Comparison of ENCODE assay signal across 14 mouse cellular contexts in genomic region chr11:4720900-4721580, GRCm38 (mm10). TPM values are rescaled to one million over a fixed set of nuclear protein-coding genes. Genes with fewer than 3 reads are reported as not detected.
DNase-seq lines count a peak whose midpoint lies in the region; ATAC-seq lines count a peak whose summit lies in the region.
"Had no signal": no experiment of that assay in that cellular context is flagged by ENCODE, and none has a peak within 500 bp of the region (broad histone marks: within the 10 kb centered on the region; RNA-seq: fewer than 3 reads in every experiment).

No protein-coding gene starts in this region.

- H3K4me2 ChIP-seq in heart, embryonic 12.5 days = no peak overlapping the region
- no peak overlapping the region for H3K4me2 ChIP-seq in kidney, embryonic 16.5 days (replicated peaks; ENCODE audit: low read depth, low read length)
- H3K4me2 ChIP-seq: heart, embryonic 15.5 days had no signal

- peak; percentile 68; the same call in 1 of the 2 replicates for ATAC-seq in cerebellum, adult (ENCODE audit: insufficient number of reproducible peaks, low FRiP score, low TSS enrichment)
- no peak for ATAC-seq in heart, embryonic 12.5 days (ENCODE audit: insufficient number of reproducible peaks, low FRiP score)
- ATAC-seq in kidney, embryonic 16.5 days (ENCODE audit: low FRiP score, low TSS enrichment) = no peak

- H3K4me3 ChIP-seq in heart, embryonic 12.5 days = no peak overlapping the region
- no peak overlapping the region for H3K4me3 ChIP-seq in kidney, embryonic 16.5 days (ENCODE audit: low read length)
- H3K4me3 ChIP-seq: erythroblast, embryonic 14.5 days; heart, embryonic 15.5 days had no signal

- peaks cover 15% of the 10 kb centered on the region for H3K4me1 ChIP-seq in heart, embryonic 12.5 days (replicated peaks)
- H3K4me1 ChIP-seq in kidney, embryonic 16.5 days (ENCODE audit: insufficient read depth, low read length) = peaks cover 9% of the 10 kb centered on the region; the same call in 1 of the 2 replicates

- peaks cover 33% of the 10 kb centered on the region for H3K36me3 ChIP-seq in heart, embryonic 12.5 days
- peaks cover 11% of the 10 kb centered on the region; the same call in 1 of the 2 replicates for H3K36me3 ChIP-seq in kidney, embryonic 16.5 days (ENCODE audit: insufficient read depth, low read length)

- DNase-seq in cerebellum, postnatal 4 days (ENCODE audit: low spot score in 2 of 2) = no peak
- DNase-seq in left cerebral cortex, postnatal 36 days (ENCODE audit: low spot score in 2 of 2) = peak; percentile 31 to 35
- no peak for DNase-seq in left cerebral cortex, adult 11 months (ENCODE audit: low spot score)
- peak; percentile 71 to 77 for DNase-seq in cerebellum, postnatal 10 days
- DNase-seq in lung, postnatal 36 days = peak; percentile 71
- DNase-seq: embryo, embryonic 11 days; gastrocnemius, postnatal 14 days; kidney, postnatal 14 days had no signal

- H3K9ac ChIP-seq in heart, embryonic 12.5 days = no peak overlapping the region
- no peak overlapping the region for H3K9ac ChIP-seq in kidney, embryonic 16.5 days (replicated peaks; ENCODE audit: low read length)
- H3K9ac ChIP-seq: heart, embryonic 15.5 days had no signal

- intact Hi-C loops in left cerebral cortex, postnatal 36 days (cut with DNase I) = no loop called here

- 51% methylated on average over 7 of the region's 7 CpGs for WGBS in heart, embryonic 12.5 days
- 45% methylated on average over 7 of the region's 7 CpGs for WGBS in kidney, embryonic 16.5 days

- H3K9me3 ChIP-seq in heart, embryonic 12.5 days (replicated peaks) = no peaks in the 10 kb centered on the region
- H3K9me3 ChIP-seq in kidney, embryonic 16.5 days (ENCODE audit: low read length) = no peaks in the 10 kb centered on the region
- H3K9me3 ChIP-seq: heart, embryonic 15.5 days had no signal

- no peaks in the 10 kb centered on the region for H3K27me3 ChIP-seq in heart, embryonic 12.5 days (replicated peaks)
- H3K27me3 ChIP-seq in kidney, embryonic 16.5 days (ENCODE audit: insufficient read depth, low read length) = no peaks in the 10 kb centered on the region
- H3K27me3 ChIP-seq: heart, embryonic 15.5 days had no signal

- no peak overlapping the region for H3K27ac ChIP-seq in heart, embryonic 12.5 days (ENCODE audit: poor library complexity, severe bottlenecking)
- no peak overlapping the region for H3K27ac ChIP-seq in kidney, embryonic 16.5 days (ENCODE audit: low read length)
- H3K27ac ChIP-seq: heart, embryonic 15.5 days had no signal

RNA-seq across cellular contexts. Expression of gene Zmat5, which starts 16.6 kb away (rescaled TPM):
- 10 to 100 TPM; 31.8 to 32.9 TPM for total RNA-seq in left cerebral cortex, postnatal 36 days (2021)
- 48.1 and 53.6 TPM in 2 replicates for polyA plus RNA-seq in heart, embryonic 12.5 days (2016; fragmentation: Nextera tagmentation; extraction: Ambion mirVana)
- polyA plus RNA-seq in kidney, embryonic 16.5 days (2015; fragmentation: Nextera tagmentation; extraction: Ambion mirVana) = 70.9 and 71.8 TPM in 2 replicates

RNA-seq across cellular contexts. Expression of gene Uqcr10, which starts 16.9 kb away (rescaled TPM):
- total RNA-seq in left cerebral cortex, postnatal 36 days (2021) = 100 to 1,000 TPM; 360 to 388 TPM
- polyA plus RNA-seq in heart, embryonic 12.5 days (2016; fragmentation: Nextera tagmentation; extraction: Ambion mirVana) = 1,618 and 1,621 TPM in 2 replicates
- 915 and 962 TPM in 2 replicates for polyA plus RNA-seq in kidney, embryonic 16.5 days (2015; fragmentation: Nextera tagmentation; extraction: Ambion mirVana)

RNA-seq across cellular contexts. Expression of gene Cabp7, which starts 25.5 kb away (rescaled TPM):
- total RNA-seq in left cerebral cortex, postnatal 36 days (2021) = 10 to 100 TPM; 16.4 to 22.0 TPM
- polyA plus RNA-seq in heart, embryonic 12.5 days (2016; fragmentation: Nextera tagmentation; extraction: Ambion mirVana) = 0.15 and 0.18 TPM in 2 replicates
- polyA plus RNA-seq in kidney, embryonic 16.5 days (2015; fragmentation: Nextera tagmentation; extraction: Ambion mirVana) = 0.12 TPM in 2 replicates
- polyA plus RNA-seq: erythroblast, embryonic 14.5 days; small intestine, adult 2 months had no signal

Comparison
In these comparisons a context has a peak if more than half of its experiments do, and no peak if none do; other contexts are left out.
1. DNase-seq: peak in left cerebral cortex, postnatal 36 days (2 of 2), cerebellum, postnatal 10 days (2 of 2) and lung, postnatal 36 days (single experiment); none in cerebellum, postnatal 4 days (0 of 2) and left cerebral cortex, adult 11 months (single experiment).